Mouse (Mus musculus) mouse embryonic stem cell (cell line): Measurements from ENCODE around the gene Kpna2.

Experiments used
- in situ Hi-C, 2 experiments: fragments of 300-500 bp; cut with MboI; formaldehyde crosslinking; loops; 1 replicate in 1 of 2; 3 replicates in 1 of 2; pipeline ENCODE4 v1.14.3; 2019 to 2020; ENCODE audit warnings: low sequenced_read_pairs in 2 of 2, low pct_unique_long_range_greater_than_20kb in 1 of 2, mixed read lengths in 1 of 2; ENCODE audit not compliant: unreplicated experiment in 1 of 2

The Kpna2 gene

DNA sequence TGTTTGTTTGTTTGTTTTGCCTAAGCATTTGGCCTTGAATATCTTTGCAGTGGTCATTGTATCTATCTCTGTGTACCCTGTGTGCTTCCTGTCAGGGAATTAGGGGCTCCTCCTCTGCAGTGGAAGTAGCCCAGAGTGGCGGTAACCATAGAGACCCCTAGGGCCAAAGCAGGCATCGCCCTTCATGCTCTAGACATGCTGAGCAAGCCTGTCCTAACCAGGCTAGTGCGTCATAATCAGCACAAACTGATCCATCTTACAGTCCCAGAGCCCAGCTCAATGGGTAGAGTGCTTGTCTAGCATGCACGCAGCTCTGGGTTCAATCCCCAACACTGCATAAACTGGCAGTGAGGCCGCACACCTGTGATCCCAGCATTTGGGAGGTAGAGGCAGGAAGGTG, 40.2 kb downstream of the Kpna2 start:
- in situ Hi-C loops, result loop anchor here in 1 of 2 experiments (25.0 kb wide), 1 partner anchor 322 kb away; no protein-coding TSS in a partner anchor

GRCm38 (mm10) chr11:106958407-106959071, 40.8 kb downstream of the Kpna2 start:
- in situ Hi-C loops, result loop anchor here in 1 of 2 experiments (25.0 kb wide), 1 partner anchor 321 kb away; no protein-coding TSS in a partner anchor

DNA sequence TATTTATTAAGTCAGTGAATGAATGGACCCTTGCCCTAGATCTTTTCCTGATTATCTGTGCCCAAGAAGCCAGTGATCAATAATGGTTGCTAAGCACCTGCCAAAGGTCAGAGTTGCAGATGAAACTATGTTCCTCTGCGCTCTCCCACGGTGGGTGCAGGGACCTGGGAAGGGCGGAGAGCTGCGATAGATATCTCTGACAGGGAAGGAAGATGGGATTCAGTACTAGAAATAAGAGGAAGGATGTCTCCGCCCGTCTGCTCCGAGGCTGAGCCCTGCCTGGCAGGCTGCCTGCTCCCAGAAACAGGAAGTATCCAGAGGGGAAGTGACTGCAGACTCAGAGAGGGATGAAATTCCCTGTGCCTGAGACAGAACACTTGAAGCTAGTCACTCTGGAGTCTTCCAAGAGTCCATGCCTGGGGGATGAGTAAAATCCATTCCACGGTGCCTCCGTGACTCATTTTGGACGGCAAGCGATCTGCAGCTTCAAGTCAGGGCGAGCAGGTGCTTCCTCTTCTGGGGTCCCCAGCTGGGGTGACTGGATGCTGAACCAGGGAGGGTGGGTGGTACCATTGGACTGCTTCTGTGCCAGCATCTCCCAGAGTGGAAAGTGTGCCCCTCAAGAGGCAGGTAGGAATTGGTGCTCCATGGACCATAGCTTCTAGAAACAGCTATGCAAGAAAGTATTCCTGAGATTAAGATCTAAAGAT, 41.9 kb downstream of the Kpna2 start:
- in situ Hi-C loops, result loop anchor here in 1 of 2 experiments (25.0 kb wide), 1 partner anchor 320 kb away; no protein-coding TSS in a partner anchor

DNA sequence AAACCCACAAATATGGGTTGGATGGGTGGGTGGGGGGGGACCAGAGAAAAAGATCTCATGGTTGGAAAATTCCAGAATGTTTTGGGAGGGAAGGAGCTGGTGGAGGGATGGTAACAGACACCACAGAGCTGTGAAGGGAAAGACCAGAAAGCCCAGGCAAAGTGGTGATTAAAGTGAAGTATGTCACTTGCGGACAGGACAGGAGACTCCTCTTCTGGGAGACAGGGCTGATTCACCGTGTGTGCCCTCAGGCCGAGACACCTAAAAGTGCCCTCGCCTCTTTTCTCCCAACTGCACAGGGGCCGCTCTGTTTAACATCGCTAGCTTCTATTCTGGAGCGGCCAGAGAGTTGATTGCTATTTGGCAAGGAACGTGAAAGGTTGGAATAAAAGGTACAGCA, 44.8 kb downstream of the Kpna2 start:
- in situ Hi-C loops, result loop anchor here in 1 of 2 experiments (25.0 kb wide), 1 partner anchor 317 kb away; no protein-coding TSS in a partner anchor

GRCm38 (mm10) chr11:106954116-106954515, 45.2 kb downstream of the Kpna2 start:
- in situ Hi-C loops, result loop anchor here in 1 of 2 experiments (25.0 kb wide), 1 partner anchor 317 kb away; no protein-coding TSS in a partner anchor
